Mouse (Mus musculus): Measurements from ENCODE around the gene Brap.
"Not testable (repeated sequence)": the region's sequence is repeated elsewhere in the genome, so short reads cannot be mapped to it uniquely, and the experiment has no call there.

Brap gene

GRCm38 (mm10) chr5:121660059-121660896 lies at the start of gene Brap, which contains the start of gene Acad10:
Gene Brap (plus strand): TSS chr5:121660563.
Gene Acad10 (minus strand): TSS chr5:121660514.
- DNase-seq, result peak; percentile 95

- DNase-seq, result no peak
Observed at GRCm38 (mm10) chr5:121612036-121612435, 48.3 kb upstream of the Brap start.

GRCm38 (mm10) chr5:121614921-121615320 lies 45.4 kb upstream of the Brap start:
- not testable (repeated sequence) for DNase-seq

GRCm38 (mm10) chr5:121618592-121619513 lies 41.5 kb upstream of the Brap start, which contains the start of gene Acad12:
Gene Acad12 (minus strand): TSS chr5:121618938.
- peak; percentile 90 for DNase-seq

GRCm38 (mm10) chr5:121621102-121621501 lies 39.3 kb upstream of the Brap start:
- no peak for DNase-seq

- DNase-seq, result no peak
Observed at GRCm38 (mm10) chr5:121623241-121623640, 37.1 kb upstream of the Brap start.

- DNase-seq, result peak; percentile 88
Observed at GRCm38 (mm10) chr5:121627871-121628270, 32.5 kb upstream of the Brap start.

- peak; percentile 18 for DNase-seq
Observed at GRCm38 (mm10) chr5:121631106-121631647, 29.2 kb upstream of the Brap start.

GRCm38 (mm10) chr5:121632804-121633203 lies 27.6 kb upstream of the Brap start:
- no peak for DNase-seq

GRCm38 (mm10) chr5:121634668-121635067 lies 25.7 kb upstream of the Brap start:
- no peak for DNase-seq

- no peak for DNase-seq
Observed at GRCm38 (mm10) chr5:121637296-121637695, 23.1 kb upstream of the Brap start.

- no peak for DNase-seq
Observed at GRCm38 (mm10) chr5:121639601-121640000, 20.8 kb upstream of the Brap start.

- DNase-seq, result no peak
Observed at GRCm38 (mm10) chr5:121649134-121649533, 11.2 kb upstream of the Brap start.

- no peak for DNase-seq
Observed at GRCm38 (mm10) chr5:121654526-121654925, 5.8 kb upstream of the Brap start.

- peak; percentile 25 for DNase-seq
Observed at GRCm38 (mm10) chr5:121656866-121657265, 3.5 kb upstream of the Brap start.

GRCm38 (mm10) chr5:121657656-121658055 lies 2.7 kb upstream of the Brap start:
- DNase-seq, result not testable (repeated sequence)

GRCm38 (mm10) chr5:121660897-121661254 lies 513 bp downstream of the Brap start:
- peak; percentile 30 for DNase-seq

- no peak for DNase-seq
Observed at GRCm38 (mm10) chr5:121661494-121661893, 1.1 kb downstream of the Brap start.

- DNase-seq, result no peak
Observed at GRCm38 (mm10) chr5:121663456-121663855, 3.1 kb downstream of the Brap start.

GRCm38 (mm10) chr5:121664078-121664477 lies 3.7 kb downstream of the Brap start:
- no peak for DNase-seq

GRCm38 (mm10) chr5:121664971-121665370 lies 4.6 kb downstream of the Brap start:
- no peak for DNase-seq

GRCm38 (mm10) chr5:121667067-121667466 lies 6.7 kb downstream of the Brap start:
- no peak for DNase-seq

- DNase-seq, result peak; percentile 46
Observed at GRCm38 (mm10) chr5:121668411-121668810, 8.0 kb downstream of the Brap start.
